Comparison of ENCODE assay signal across 14 mouse cellular contexts in genomic region chr12:29831356-29831755, GRCm38 (mm10).
A peak's percentile ranks its signal among the peaks of the same experiment; 100 is the strongest.
DNase-seq lines count a peak whose midpoint lies in the region; ATAC-seq lines count a peak whose summit lies in the region.
"Had no signal": no experiment of that assay in that cellular context is flagged by ENCODE, and none has a peak within 500 bp of the region (broad histone marks: within the 10 kb centered on the region; RNA-seq: fewer than 3 reads in every experiment).

No protein-coding gene starts in this region.

- H3K4me3 ChIP-seq in forebrain, embryonic 13.5 days = no peak overlapping the region
- H3K4me3 ChIP-seq in forebrain, embryonic 12.5 days (replicated peaks) = no peak overlapping the region
- no peak overlapping the region for H3K4me3 ChIP-seq in embryonic facial prominence, embryonic 15.5 days (replicated peaks)
- H3K4me3 ChIP-seq: hindbrain, embryonic 10.5 days; kidney, embryonic 15.5 days; limb, embryonic 12.5 days; neural tube, embryonic 13.5 days had no signal

- no peaks in the 10 kb centered on the region for H3K9me3 ChIP-seq in forebrain, embryonic 13.5 days (replicated peaks)
- H3K9me3 ChIP-seq in forebrain, embryonic 12.5 days = no peaks in the 10 kb centered on the region
- no peaks in the 10 kb centered on the region for H3K9me3 ChIP-seq in embryonic facial prominence, embryonic 15.5 days (replicated peaks)
- H3K9me3 ChIP-seq: hindbrain, embryonic 10.5 days; kidney, embryonic 15.5 days; limb, embryonic 12.5 days; neural tube, embryonic 13.5 days had no signal

- H3K27me3 ChIP-seq in forebrain, embryonic 13.5 days = no peaks in the 10 kb centered on the region
- no peaks in the 10 kb centered on the region for H3K27me3 ChIP-seq in forebrain, embryonic 12.5 days
- H3K27me3 ChIP-seq in embryonic facial prominence, embryonic 15.5 days = no peaks in the 10 kb centered on the region
- H3K27me3 ChIP-seq: kidney, embryonic 15.5 days; limb, embryonic 12.5 days; neural tube, embryonic 13.5 days had no signal

- peaks cover 11% of the 10 kb centered on the region; the same call in 1 of the 2 replicates for H3K4me1 ChIP-seq in forebrain, embryonic 13.5 days
- H3K4me1 ChIP-seq in forebrain, embryonic 12.5 days = peaks cover 11% of the 10 kb centered on the region
- H3K4me1 ChIP-seq in embryonic facial prominence, embryonic 15.5 days = no peaks in the 10 kb centered on the region
- H3K4me1 ChIP-seq: kidney, embryonic 15.5 days; limb, embryonic 12.5 days had no signal

- H3K4me2 ChIP-seq in forebrain, embryonic 13.5 days = no peak overlapping the region
- H3K4me2 ChIP-seq in forebrain, embryonic 12.5 days = no peak overlapping the region
- 0 out of 2 replicates have a peak overlapping the region, but pooled peaks have one; percentile 10 for H3K4me2 ChIP-seq in embryonic facial prominence, embryonic 15.5 days (replicated peaks)
- H3K4me2 ChIP-seq: kidney, embryonic 15.5 days; limb, embryonic 12.5 days; neural tube, embryonic 13.5 days had no signal

- peaks cover 21% of the 10 kb centered on the region for H3K36me3 ChIP-seq in forebrain, embryonic 13.5 days (ENCODE audit: poor library complexity, severe bottlenecking)
- no peaks in the 10 kb centered on the region; the same call in 1 of the 2 replicates for H3K36me3 ChIP-seq in forebrain, embryonic 12.5 days (replicated peaks)
- no peaks in the 10 kb centered on the region for H3K36me3 ChIP-seq in embryonic facial prominence, embryonic 15.5 days
- H3K36me3 ChIP-seq: hindbrain, embryonic 10.5 days; kidney, embryonic 15.5 days; limb, embryonic 12.5 days had no signal

- intact Hi-C loops in left cerebral cortex, postnatal 4 days (cut with DNase I) = no loop called here
- intact Hi-C loops in heart, postnatal 14 days (cut with DNase I) = no loop called here

- peak; percentile 71; the same call in 1 of the 2 replicates for ATAC-seq in forebrain, embryonic 13.5 days
- ATAC-seq in forebrain, embryonic 12.5 days (ENCODE audit: low FRiP score) = no peak
- ATAC-seq in embryonic facial prominence, embryonic 15.5 days (ENCODE audit: insufficient number of reproducible peaks, low FRiP score, low TSS enrichment, low read depth) = 0 out of 2 replicates have a peak, but pooled peaks have one; percentile 39

- WGBS in forebrain, embryonic 13.5 days = 75% methylated on average over 11 of the region's 11 CpGs
- WGBS in forebrain, embryonic 12.5 days = 85% methylated on average over 11 of the region's 11 CpGs
- 53% methylated on average over 11 of the region's 11 CpGs for WGBS in embryonic facial prominence, embryonic 15.5 days

- peak; percentile 26 for DNase-seq in left cerebral cortex, postnatal 4 days
- no peak for DNase-seq in left cerebral cortex, adult 9 months (ENCODE audit: low spot score in 2 of 2)
- DNase-seq in NIH3T3 (ENCODE audit: low read depth) = peak; percentile 30
- DNase-seq in heart, postnatal 14 days = no peak
- DNase-seq: gastrocnemius, postnatal 36 days; thymus, adult 2 months had no signal

- H3K9ac ChIP-seq in forebrain, embryonic 13.5 days = no peak overlapping the region
- H3K9ac ChIP-seq in forebrain, embryonic 12.5 days = no peak overlapping the region
- H3K9ac ChIP-seq in embryonic facial prominence, embryonic 15.5 days = no peak overlapping the region
- H3K9ac ChIP-seq: kidney, embryonic 15.5 days; limb, embryonic 12.5 days; liver, embryonic 14.5 days; neural tube, embryonic 13.5 days had no signal

- peak overlapping the region; percentile 10; the same call in 1 of the 2 replicates for H3K27ac ChIP-seq in forebrain, embryonic 13.5 days
- no peak overlapping the region for H3K27ac ChIP-seq in forebrain, embryonic 12.5 days
- no peak overlapping the region for H3K27ac ChIP-seq in embryonic facial prominence, embryonic 15.5 days (replicated peaks)
- H3K27ac ChIP-seq: hindbrain, embryonic 10.5 days; kidney, embryonic 15.5 days; limb, embryonic 12.5 days; liver, embryonic 14.5 days; neural tube, embryonic 13.5 days had no signal

Comparison
In these comparisons a context has a peak if more than half of its experiments do, and no peak if none do; other contexts are left out.
1. DNase-seq: peak in left cerebral cortex, postnatal 4 days (single experiment) and NIH3T3 (single experiment); none in left cerebral cortex, adult 9 months (0 of 2) and heart, postnatal 14 days (0 of 2).